Mouse (Mus musculus): ENCODE results near the gene Ano6. TPM values are rescaled to one million over a fixed set of nuclear protein-coding genes. Genes with fewer than 3 reads are reported as not detected.

The Ano6 gene
- polyA plus RNA-seq, 2 experiments: 4.7 to 6.3 TPM

DNA sequence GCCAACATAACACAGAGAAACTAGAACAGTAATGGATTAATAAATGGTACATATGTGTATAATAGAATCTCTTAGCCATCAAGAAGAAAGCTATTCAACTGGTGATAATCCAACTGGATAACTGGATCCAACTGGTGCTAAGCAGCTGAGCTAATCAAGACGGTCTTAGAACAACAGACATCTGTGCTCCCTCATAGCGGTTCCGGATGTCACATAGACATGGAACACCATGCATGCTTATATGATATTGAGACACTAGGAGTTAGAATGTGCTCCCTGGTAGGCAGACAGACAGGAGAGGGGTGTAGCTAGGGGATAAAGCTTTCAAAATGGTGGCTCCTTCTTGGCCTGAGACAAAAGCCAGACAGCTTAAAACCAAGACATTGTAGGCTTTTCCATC lies 197.3 kb downstream of the Ano6 start:
- Histone ChIP-seq H3K9ac (replicated peaks) (no peak overlapping the region), H3K4me1 (replicated peaks; ENCODE audit: control insufficient read depth in 2 of 2, insufficient read depth in 2 of 2, low read length in 1 of 2) (no peaks in the 10 kb centered on the region), H3K4me2 (ENCODE audit: low read depth) (no peak overlapping the region), H3K36me3 (replicated peaks; ENCODE audit: control insufficient read depth, insufficient read depth, low read depth) (no peaks in the 10 kb centered on the region), H3K4me3 (ENCODE audit: insufficient read depth in 1 of 2, low read depth in 2 of 2, low read length in 2 of 2) (no peak overlapping the region), H3K27me3 (ENCODE audit: control insufficient read depth, insufficient read depth, low read length) (no peaks in the 10 kb centered on the region), H3K27ac (no peak overlapping the region), H3K9me3 (ENCODE audit: control insufficient read depth, low read length) (peaks cover 5% of the 10 kb centered on the region)
- DNase-seq (ENCODE audit: low read depth in 3 of 3, low spot score in 3 of 3) (no peak), ATAC-seq (ENCODE audit: insufficient read depth) (no peak)
- TF ChIP-seq EP300 (IDR thresholded peaks at IDR 0.05; ENCODE audit: low read depth) (no peak), CTCF (IDR thresholded peaks at IDR 0.05; ENCODE audit: low read depth) (no peak)
- 85% methylated on average over 3 of the region's 3 CpGs for WGBS (ENCODE audit: insufficient replicate concordance)

- H3K27ac ChIP-seq: no peak overlapping the region
- H3K36me3 ChIP-seq (replicated peaks; ENCODE audit: control insufficient read depth, insufficient read depth, low read depth): no peaks in the 10 kb centered on the region
- no peak for TF ChIP-seq CTCF (IDR thresholded peaks at IDR 0.05; ENCODE audit: low read depth)
- TF ChIP-seq EP300 (IDR thresholded peaks at IDR 0.05; ENCODE audit: low read depth): no peak
- H3K4me2 ChIP-seq (ENCODE audit: low read depth): no peak overlapping the region
- H3K4me3 ChIP-seq (ENCODE audit: insufficient read depth in 1 of 2, low read depth in 2 of 2, low read length in 2 of 2): no peak overlapping the region
- ATAC-seq (ENCODE audit: insufficient read depth): no peak
- 63% methylated on average over 9 of the region's 9 CpGs for WGBS (ENCODE audit: insufficient replicate concordance)
- no peak for DNase-seq (ENCODE audit: low read depth in 3 of 3, low spot score in 3 of 3)
- H3K4me1 ChIP-seq (replicated peaks; ENCODE audit: control insufficient read depth in 2 of 2, insufficient read depth in 2 of 2, low read length in 1 of 2): no peaks in the 10 kb centered on the region
- H3K27me3 ChIP-seq (ENCODE audit: control insufficient read depth, insufficient read depth, low read length): no peaks in the 10 kb centered on the region
- no peak overlapping the region for H3K9ac ChIP-seq (replicated peaks)
- peaks cover 5% of the 10 kb centered on the region for H3K9me3 ChIP-seq (ENCODE audit: control insufficient read depth, low read length)
These were observed 199.0 kb downstream of the Ano6 start for GRCm38 (mm10) chr15:95989496-95990124.

- no peak for ATAC-seq (ENCODE audit: insufficient read depth)
- no peaks in the 10 kb centered on the region for H3K27me3 ChIP-seq (ENCODE audit: control insufficient read depth, insufficient read depth, low read length)
- 36% methylated on average over 6 of the region's 6 CpGs for whole genome bisulfite sequencing (ENCODE audit: insufficient replicate concordance)
- H3K27ac ChIP-seq: no peak overlapping the region
- H3K9me3 ChIP-seq (ENCODE audit: control insufficient read depth, low read length): no peaks in the 10 kb centered on the region
- H3K4me2 ChIP-seq (ENCODE audit: low read depth): no peak overlapping the region
- no peak for DNase-seq (ENCODE audit: low read depth in 3 of 3, low spot score in 3 of 3)
- no peak overlapping the region for H3K9ac ChIP-seq (replicated peaks)
- no peak overlapping the region for H3K4me3 ChIP-seq (ENCODE audit: insufficient read depth in 1 of 2, low read depth in 2 of 2, low read length in 2 of 2)
- H3K36me3 ChIP-seq (replicated peaks; ENCODE audit: control insufficient read depth, insufficient read depth, low read depth): no peaks in the 10 kb centered on the region
- H3K4me1 ChIP-seq (replicated peaks; ENCODE audit: control insufficient read depth in 2 of 2, insufficient read depth in 2 of 2, low read length in 1 of 2): no peaks in the 10 kb centered on the region
- no peak for TF ChIP-seq EP300 (IDR thresholded peaks at IDR 0.05; ENCODE audit: low read depth)
- no peak for TF ChIP-seq CTCF (IDR thresholded peaks at IDR 0.05; ENCODE audit: low read depth)
These were observed 212.4 kb downstream of the Ano6 start for GRCm38 (mm10) chr15:96002958-96003601.

- Histone ChIP-seq H3K27me3 (ENCODE audit: control insufficient read depth, insufficient read depth, low read length) (no peaks in the 10 kb centered on the region), H3K4me1 (replicated peaks; ENCODE audit: control insufficient read depth in 2 of 2, insufficient read depth in 2 of 2, low read length in 1 of 2) (no peaks in the 10 kb centered on the region), H3K9ac (replicated peaks) (no peak overlapping the region), H3K9me3 (ENCODE audit: control insufficient read depth, low read length) (no peaks in the 10 kb centered on the region), H3K4me2 (ENCODE audit: low read depth) (no peak overlapping the region), H3K27ac (no peak overlapping the region), H3K36me3 (replicated peaks; ENCODE audit: control insufficient read depth, insufficient read depth, low read depth) (no peaks in the 10 kb centered on the region), H3K4me3 (ENCODE audit: insufficient read depth in 1 of 2, low read depth in 2 of 2, low read length in 2 of 2) (no peak overlapping the region)
- no peak for ATAC-seq (ENCODE audit: insufficient read depth)
- DNase-seq (ENCODE audit: low read depth in 3 of 3, low spot score in 3 of 3): no peak
- 73% methylated on average over 15 of the region's 16 CpGs for WGBS (ENCODE audit: insufficient replicate concordance)
- TF ChIP-seq CTCF (IDR thresholded peaks at IDR 0.05; ENCODE audit: low read depth) (no peak), EP300 (IDR thresholded peaks at IDR 0.05; ENCODE audit: low read depth) (no peak)
These were observed 221.2 kb downstream of the Ano6 start for GRCm38 (mm10) chr15:96011640-96012390.

DNA sequence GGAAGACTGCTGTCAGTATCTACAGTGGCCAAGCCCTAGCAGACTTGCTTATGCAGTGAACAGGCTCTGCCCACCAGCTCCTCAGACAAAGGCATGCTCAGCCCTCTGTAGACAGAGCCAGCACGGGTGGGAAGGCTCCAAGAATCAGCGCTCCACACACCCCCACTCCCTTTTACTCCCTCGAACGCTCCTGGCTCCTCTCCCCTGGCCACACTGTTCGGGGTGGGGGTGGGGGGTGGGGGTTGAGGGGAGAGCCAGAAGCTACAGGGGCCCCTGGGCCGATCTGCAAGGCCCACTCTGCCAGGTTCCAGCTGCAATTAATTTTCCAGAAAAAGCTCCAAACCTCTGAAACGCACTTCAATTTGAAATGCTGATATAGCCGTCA lies 221.7 kb downstream of the Ano6 start:
- Histone ChIP-seq H3K4me1 (replicated peaks; ENCODE audit: control insufficient read depth in 2 of 2, insufficient read depth in 2 of 2, low read length in 1 of 2) (no peaks in the 10 kb centered on the region), H3K9me3 (ENCODE audit: control insufficient read depth, low read length) (no peaks in the 10 kb centered on the region), H3K4me3 (ENCODE audit: insufficient read depth in 1 of 2, low read depth in 2 of 2, low read length in 2 of 2) (no peak overlapping the region), H3K9ac (replicated peaks) (no peak overlapping the region), H3K27ac (no peak overlapping the region), H3K36me3 (replicated peaks; ENCODE audit: control insufficient read depth, insufficient read depth, low read depth) (no peaks in the 10 kb centered on the region), H3K27me3 (ENCODE audit: control insufficient read depth, insufficient read depth, low read length) (no peaks in the 10 kb centered on the region), H3K4me2 (ENCODE audit: low read depth) (no peak overlapping the region)
- DNase-seq (ENCODE audit: low read depth in 3 of 3, low spot score in 3 of 3) (no peak), ATAC-seq (ENCODE audit: insufficient read depth) (no peak)
- TF ChIP-seq EP300 (IDR thresholded peaks at IDR 0.05; ENCODE audit: low read depth): no peak
- TF ChIP-seq CTCF (IDR thresholded peaks at IDR 0.05; ENCODE audit: low read depth): no peak
- WGBS (ENCODE audit: insufficient replicate concordance): 64% methylated on average over 8 of the region's 8 CpGs

All from liver, embryonic 14.5 days (tissue).